Mouse (Mus musculus): ENCODE measurements around the gene 4930404N11Rik. TPM values are rescaled to one million over a fixed set of nuclear protein-coding genes. Genes with fewer than 3 reads are reported as not detected.

4930404N11Rik gene
- polyA plus RNA-seq, 1 experiment from 2014 or later: 2.9 TPM

DNA sequence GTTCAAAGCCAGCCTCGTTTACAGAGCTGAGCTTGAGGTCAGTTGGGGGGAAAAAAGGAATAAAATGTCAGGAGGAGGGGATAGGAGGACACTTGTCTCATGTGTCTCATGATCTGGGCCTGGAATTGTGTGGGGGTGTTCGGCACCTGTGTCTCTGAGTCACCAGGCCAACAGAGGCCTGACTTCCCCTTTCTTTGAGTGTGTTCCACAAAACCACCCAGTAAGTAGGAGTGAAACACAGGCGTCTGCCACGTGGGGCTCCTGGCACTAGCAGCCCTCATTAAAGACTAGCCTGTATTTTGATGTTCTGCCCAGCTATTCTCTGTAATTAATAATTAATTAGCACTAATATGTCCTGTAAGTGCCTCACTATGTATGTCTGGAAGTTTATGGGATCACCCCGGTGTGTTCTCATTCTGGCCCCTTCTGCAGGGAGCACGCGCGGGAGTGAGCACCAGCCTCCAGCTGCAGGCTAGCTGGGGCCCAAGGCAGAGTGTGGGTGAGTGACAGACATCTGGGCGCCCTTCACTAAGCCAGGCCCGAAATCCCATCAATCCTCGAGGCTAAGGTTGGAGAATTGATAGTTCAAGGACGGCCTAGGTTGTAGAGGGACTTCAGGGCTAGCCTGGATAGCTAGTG lies 9.1 kb downstream of the 4930404N11Rik start:
- H3K27me3 ChIP-seq (ENCODE audit: control insufficient read depth, insufficient read depth, low read length): no peaks in the 10 kb centered on the region
- WGBS: 49% methylated on average over 12 of the region's 12 CpGs
- ATAC-seq (ENCODE audit: insufficient read depth, low FRiP score): no peak
- H3K4me2 ChIP-seq (ENCODE audit: low read depth, low read length): peak overlapping the region; percentile 99
- H3K36me3 ChIP-seq (ENCODE audit: control insufficient read depth, insufficient read depth, low read length): 0 out of 2 replicates have a peak, but pooled peaks cover 2% of the 10 kb centered on the region
- peak overlapping the region; percentile 65 for H3K9ac ChIP-seq (ENCODE audit: low read length)
- peak overlapping the region; percentile 27; the same call in 1 of the 2 replicates for H3K27ac ChIP-seq (ENCODE audit: low read length)
- H3K9me3 ChIP-seq (replicated peaks; ENCODE audit: control insufficient read depth, low read length): no peaks in the 10 kb centered on the region
- H3K4me3 ChIP-seq (replicated peaks; ENCODE audit: low read length): peak overlapping the region; percentile 80
- H3K4me1 ChIP-seq (ENCODE audit: control insufficient read depth, insufficient read depth, low read length): peaks cover 27% of the 10 kb centered on the region

DNA sequence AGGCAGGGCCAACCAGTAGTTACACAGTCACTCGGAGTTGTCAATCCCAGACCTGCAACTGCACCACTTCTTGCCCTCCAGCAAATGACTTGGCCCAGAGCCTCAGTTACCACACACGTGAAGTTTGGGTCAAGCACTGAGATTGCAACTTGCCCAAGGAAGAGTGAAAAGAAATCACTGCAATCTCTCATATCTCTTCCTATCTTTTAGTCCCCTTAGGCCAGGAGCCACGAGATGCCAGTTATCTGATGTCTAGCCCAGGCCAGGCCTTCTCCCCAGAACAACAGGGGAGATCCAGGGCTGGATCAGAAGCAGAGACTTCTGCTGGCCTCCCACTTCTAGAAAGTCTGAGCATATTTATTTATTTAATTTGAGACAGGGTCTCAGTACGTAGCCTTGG lies 10.1 kb downstream of the 4930404N11Rik start:
- Histone ChIP-seq H3K27ac (ENCODE audit: low read length) (no peak overlapping the region), H3K4me1 (ENCODE audit: control insufficient read depth, insufficient read depth, low read length) (peaks cover 22% of the 10 kb centered on the region), H3K9ac (ENCODE audit: low read length) (no peak overlapping the region), H3K27me3 (ENCODE audit: control insufficient read depth, insufficient read depth, low read length) (no peaks in the 10 kb centered on the region), H3K36me3 (ENCODE audit: control insufficient read depth, insufficient read depth, low read length) (no peaks in the 10 kb centered on the region), H3K4me3 (replicated peaks; ENCODE audit: low read length) (no peak overlapping the region), H3K9me3 (replicated peaks; ENCODE audit: control insufficient read depth, low read length) (no peaks in the 10 kb centered on the region), H3K4me2 (ENCODE audit: low read depth, low read length) (no peak overlapping the region)
- ATAC-seq (ENCODE audit: insufficient read depth, low FRiP score): no peak
- WGBS: 80% methylated on average over 4 of the region's 4 CpGs

DNA sequence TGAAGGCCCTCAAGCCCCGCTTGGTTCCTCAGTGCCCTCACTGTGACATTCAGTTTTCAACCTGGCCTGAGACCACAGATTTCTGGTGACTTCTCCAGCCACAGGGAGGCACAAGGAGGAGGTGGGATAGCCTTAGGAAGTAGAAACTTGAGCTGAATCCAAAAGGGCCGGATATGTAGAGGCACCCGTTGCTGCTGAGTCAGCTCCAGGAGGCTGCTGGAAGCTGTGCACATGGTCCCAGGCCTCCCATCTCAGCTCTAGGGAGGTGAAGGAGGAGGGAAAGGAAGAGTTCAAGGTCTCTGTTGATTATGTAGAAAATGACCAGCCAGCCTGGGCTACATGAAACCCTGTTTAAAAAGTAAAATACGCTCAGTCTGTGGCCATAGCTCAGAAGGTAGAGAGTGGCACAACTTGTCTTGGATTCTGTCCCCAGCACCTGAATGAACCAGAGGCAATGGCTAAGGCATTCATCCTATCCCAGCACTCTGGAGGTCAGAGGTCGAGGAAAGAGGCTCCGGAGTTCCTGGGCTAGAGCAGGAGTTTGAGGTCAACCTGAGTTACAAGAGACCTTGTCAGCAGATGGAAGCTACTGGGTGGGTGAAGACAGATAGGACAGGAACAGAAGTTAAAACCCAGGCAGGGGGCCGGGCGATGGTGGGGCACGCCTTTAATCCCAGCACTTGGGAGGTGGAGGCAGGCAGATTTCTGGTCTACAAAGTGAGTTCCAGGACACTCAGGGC lies 10.7 kb downstream of the 4930404N11Rik start:
- no peak overlapping the region for H3K27ac ChIP-seq (ENCODE audit: low read length)
- ATAC-seq (ENCODE audit: insufficient read depth, low FRiP score): no peak
- no peaks in the 10 kb centered on the region for H3K27me3 ChIP-seq (ENCODE audit: control insufficient read depth, insufficient read depth, low read length)
- no peak overlapping the region for H3K4me2 ChIP-seq (ENCODE audit: low read depth, low read length)
- H3K9ac ChIP-seq (ENCODE audit: low read length): no peak overlapping the region
- WGBS: 72% methylated on average over 9 of the region's 9 CpGs
- H3K4me3 ChIP-seq (replicated peaks; ENCODE audit: low read length): no peak overlapping the region
- no peaks in the 10 kb centered on the region for H3K9me3 ChIP-seq (replicated peaks; ENCODE audit: control insufficient read depth, low read length)
- no peaks in the 10 kb centered on the region for H3K36me3 ChIP-seq (ENCODE audit: control insufficient read depth, insufficient read depth, low read length)
- H3K4me1 ChIP-seq (ENCODE audit: control insufficient read depth, insufficient read depth, low read length): peaks cover 21% of the 10 kb centered on the region

DNA sequence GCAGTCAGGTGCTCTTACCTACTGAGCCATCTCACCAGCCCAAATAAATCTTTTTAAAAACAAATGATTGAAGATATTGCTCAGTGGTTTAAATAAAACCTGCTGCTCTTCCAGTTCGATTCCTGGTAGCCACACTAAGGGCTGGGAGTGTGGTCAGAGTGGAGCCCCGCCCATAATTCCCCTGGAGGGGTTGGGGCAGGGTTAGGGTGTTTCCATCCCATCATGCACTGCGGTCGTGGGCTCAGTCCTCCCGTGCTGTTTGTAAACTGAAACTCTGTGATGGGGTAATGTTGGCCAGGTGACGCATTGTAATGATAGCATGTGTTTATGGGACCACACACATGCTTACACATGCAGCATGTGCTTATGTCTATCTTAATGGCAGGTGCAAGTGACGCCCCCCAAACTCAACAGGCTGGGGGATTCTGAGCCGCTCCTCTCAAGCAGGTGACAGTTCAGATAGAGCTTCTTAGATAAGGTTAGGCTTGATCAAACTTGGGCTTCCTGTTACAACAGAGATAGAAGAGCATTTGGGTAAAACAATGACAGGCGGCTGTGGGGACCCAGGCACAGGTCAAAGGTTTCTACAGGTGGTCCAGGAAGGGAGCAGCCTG lies 13.8 kb downstream of the 4930404N11Rik start:
- Histone ChIP-seq H3K4me2 (ENCODE audit: low read depth, low read length) (no peak overlapping the region), H3K36me3 (ENCODE audit: control insufficient read depth, insufficient read depth, low read length) (peaks cover 12% of the 10 kb centered on the region; the same call in 1 of the 2 replicates), H3K4me1 (ENCODE audit: control insufficient read depth, insufficient read depth, low read length) (peaks cover 27% of the 10 kb centered on the region), H3K9ac (ENCODE audit: low read length) (no peak overlapping the region), H3K9me3 (replicated peaks; ENCODE audit: control insufficient read depth, low read length) (no peaks in the 10 kb centered on the region), H3K4me3 (replicated peaks; ENCODE audit: low read length) (no peak overlapping the region), H3K27me3 (ENCODE audit: control insufficient read depth, insufficient read depth, low read length) (no peaks in the 10 kb centered on the region), H3K27ac (ENCODE audit: low read length) (no peak overlapping the region)
- no peak for ATAC-seq (ENCODE audit: insufficient read depth, low FRiP score)
- WGBS: 13% methylated on average over 9 of the region's 9 CpGs

DNA sequence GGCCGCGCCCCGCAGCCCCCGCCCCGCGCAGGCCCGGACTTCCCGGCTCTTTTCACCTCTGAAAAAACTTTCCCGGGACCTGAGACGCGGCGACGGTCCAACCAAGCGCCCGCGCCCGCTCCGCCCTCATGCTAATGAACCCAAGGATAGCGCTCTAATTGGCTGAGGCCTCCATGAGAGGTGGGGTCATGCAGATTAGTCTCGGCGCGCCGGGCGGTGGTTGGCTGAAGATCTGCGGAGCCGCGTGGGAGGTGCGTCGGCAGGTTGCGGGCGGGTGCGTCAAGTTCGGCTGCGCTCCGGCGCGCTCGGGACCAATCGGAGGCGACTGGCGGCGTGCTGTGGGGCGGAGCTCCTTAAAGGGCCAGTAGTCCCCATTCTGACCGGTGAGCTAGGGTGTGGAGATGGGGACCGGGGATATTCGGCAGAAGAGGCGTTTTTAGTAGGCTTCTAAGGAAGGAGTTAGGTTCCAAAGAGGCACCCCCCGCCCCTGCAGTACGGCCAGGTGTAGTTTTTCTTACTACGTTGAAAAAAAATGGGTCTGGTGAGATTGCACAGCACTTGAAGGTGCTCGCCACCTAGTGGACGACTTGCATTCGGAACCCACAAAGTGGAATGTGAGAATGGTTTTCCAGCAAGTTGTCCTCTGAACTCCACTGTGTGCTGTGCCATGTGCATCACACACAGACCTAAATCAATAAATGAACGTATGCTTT lies 15.1 kb downstream of the 4930404N11Rik start, which contains the start of gene Hmg20b:
Hmg20b (minus strand) TSS at position 130 of the 713 bp plus-strand sequence.
- Histone ChIP-seq H3K4me2 (ENCODE audit: low read depth, low read length) (peak within 1 kb of the TSS; percentile 94), H3K4me3 (replicated peaks; ENCODE audit: low read length) (peak within 1 kb of the TSS; percentile 79), H3K4me1 (ENCODE audit: control insufficient read depth, insufficient read depth, low read length) (peaks cover 31% of the 10 kb centered on the region), H3K36me3 (ENCODE audit: control insufficient read depth, insufficient read depth, low read length) (peaks cover 12% of the 10 kb centered on the region; the same call in 1 of the 2 replicates), H3K9me3 (replicated peaks; ENCODE audit: control insufficient read depth, low read length) (no peaks in the 10 kb centered on the region), H3K9ac (ENCODE audit: low read length) (peak within 1 kb of the TSS; percentile 95), H3K27ac (ENCODE audit: low read length) (peak within 1 kb of the TSS; percentile 88), H3K27me3 (ENCODE audit: control insufficient read depth, insufficient read depth, low read length) (no peaks in the 10 kb centered on the region)
- under 1% methylated on average over 54 of the region's 54 CpGs for WGBS
- peak; percentile 95 for ATAC-seq (ENCODE audit: insufficient read depth, low FRiP score)

DNA sequence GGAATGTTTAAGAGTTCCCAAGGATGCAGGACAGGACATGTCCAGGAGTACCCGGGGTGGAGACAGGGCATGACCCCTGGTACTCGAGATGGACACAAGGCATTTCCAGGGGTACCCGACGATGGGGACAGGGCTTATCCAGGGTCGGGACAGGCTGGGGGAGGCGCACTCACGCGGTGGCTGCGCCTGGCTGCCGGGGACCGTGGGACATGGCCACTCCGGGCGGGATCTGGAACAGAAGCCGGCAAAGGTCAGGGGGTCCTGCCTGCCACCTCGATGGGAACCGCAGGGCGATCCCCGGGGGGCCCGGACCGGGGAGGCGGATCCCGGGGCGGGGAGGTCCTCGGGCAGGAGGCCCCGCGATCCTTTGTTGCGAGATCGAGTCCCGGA lies 15.7 kb downstream of the 4930404N11Rik start:
- WGBS: under 1% methylated on average over 29 of the region's 29 CpGs

DNA sequence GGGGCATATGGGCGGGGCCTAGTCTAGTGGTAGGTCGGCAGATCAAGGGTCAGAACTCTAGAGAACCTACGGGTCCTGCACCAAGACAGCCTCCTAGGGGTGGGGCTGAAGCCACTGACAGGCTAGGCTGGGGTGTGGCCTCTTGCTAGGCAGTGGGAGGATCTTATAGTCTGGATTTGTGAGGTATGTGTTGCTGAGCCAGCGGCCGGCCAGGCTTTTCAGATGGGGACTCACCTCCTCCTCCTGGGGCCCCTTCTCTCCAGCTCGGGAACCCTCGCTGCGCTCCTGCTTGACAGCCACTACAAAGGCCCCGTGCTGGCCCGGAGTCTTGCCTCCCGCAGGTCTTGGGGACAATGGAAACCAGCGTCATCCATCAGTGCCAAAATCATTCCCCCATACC lies 16.5 kb downstream of the 4930404N11Rik start:
- H3K36me3 ChIP-seq (ENCODE audit: control insufficient read depth, insufficient read depth, low read length): peaks cover 12% of the 10 kb centered on the region; the same call in 1 of the 2 replicates
- no peaks in the 10 kb centered on the region for H3K9me3 ChIP-seq (replicated peaks; ENCODE audit: control insufficient read depth, low read length)
- H3K4me1 ChIP-seq (ENCODE audit: control insufficient read depth, insufficient read depth, low read length): peaks cover 31% of the 10 kb centered on the region
- WGBS: 4% methylated on average over 12 of the region's 12 CpGs
- H3K27ac ChIP-seq (ENCODE audit: low read length): peak overlapping the region; percentile 88
- no peaks in the 10 kb centered on the region for H3K27me3 ChIP-seq (ENCODE audit: control insufficient read depth, insufficient read depth, low read length)
- peak overlapping the region; percentile 95 for H3K9ac ChIP-seq (ENCODE audit: low read length)
- peak overlapping the region; percentile 79 for H3K4me3 ChIP-seq (replicated peaks; ENCODE audit: low read length)
- ATAC-seq (ENCODE audit: insufficient read depth, low FRiP score): peak; percentile 19; the same call in 1 of the 2 replicates
- H3K4me2 ChIP-seq (ENCODE audit: low read depth, low read length): peak overlapping the region; percentile 94

More for the DNA sequence above, 15.7 kb downstream of the 4930404N11Rik start:
- Histone ChIP-seq H3K36me3 (ENCODE audit: control insufficient read depth, insufficient read depth, low read length) (peaks cover 12% of the 10 kb centered on the region; the same call in 1 of the 2 replicates), H3K9ac (ENCODE audit: low read length) (peak overlapping the region; percentile 95), H3K4me1 (ENCODE audit: control insufficient read depth, insufficient read depth, low read length) (peaks cover 31% of the 10 kb centered on the region), H3K4me3 (replicated peaks; ENCODE audit: low read length) (peak overlapping the region; percentile 79), H3K27me3 (ENCODE audit: control insufficient read depth, insufficient read depth, low read length) (no peaks in the 10 kb centered on the region), H3K4me2 (ENCODE audit: low read depth, low read length) (peak overlapping the region; percentile 94), H3K27ac (ENCODE audit: low read length) (peak overlapping the region; percentile 88), H3K9me3 (replicated peaks; ENCODE audit: control insufficient read depth, low read length) (no peaks in the 10 kb centered on the region)
- ATAC-seq (ENCODE audit: insufficient read depth, low FRiP score): peak; percentile 3

DNA sequence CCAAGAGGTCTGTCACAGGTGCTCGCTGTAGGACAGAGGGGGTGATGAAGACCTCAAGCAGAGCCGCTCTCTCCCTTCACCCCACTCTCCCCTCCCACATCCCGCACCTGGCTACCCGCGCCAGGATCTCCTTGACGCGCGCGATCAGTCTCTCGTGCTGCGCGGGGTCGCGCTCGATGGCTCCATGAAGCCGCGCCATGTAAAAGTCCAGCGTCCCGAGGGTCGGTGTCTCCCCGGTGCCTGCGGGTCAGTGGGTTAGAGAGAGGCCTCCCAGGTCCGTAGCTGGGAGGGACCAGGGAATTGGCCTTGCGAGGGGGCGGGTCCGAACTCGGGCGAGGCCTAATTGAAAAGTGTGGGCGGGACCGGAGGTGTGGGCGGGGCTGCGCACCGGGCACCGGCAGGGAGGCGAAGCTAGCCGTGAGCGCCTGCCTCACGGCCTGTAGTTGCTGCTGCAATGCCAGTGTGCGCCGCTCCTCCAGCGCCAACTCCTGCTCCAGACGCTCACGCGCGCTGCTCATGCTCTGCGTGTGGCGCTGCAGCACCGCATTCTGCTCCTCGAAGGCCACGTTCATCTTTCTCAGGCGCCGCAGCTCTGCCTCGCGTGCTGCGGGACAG lies 19.1 kb downstream of the 4930404N11Rik start:
- peaks cover 12% of the 10 kb centered on the region; the same call in 1 of the 2 replicates for H3K36me3 ChIP-seq (ENCODE audit: control insufficient read depth, insufficient read depth, low read length)
- peak overlapping the region; percentile 62 for H3K4me2 ChIP-seq (ENCODE audit: low read depth, low read length)
- H3K4me1 ChIP-seq (ENCODE audit: control insufficient read depth, insufficient read depth, low read length): peaks cover 36% of the 10 kb centered on the region
- H3K4me3 ChIP-seq (replicated peaks; ENCODE audit: low read length): peak overlapping the region; percentile 38
- WGBS: 14% methylated on average over 54 of the region's 55 CpGs
- no peak overlapping the region; the same call in 1 of the 2 replicates for H3K27ac ChIP-seq (ENCODE audit: low read length)
- peak overlapping the region; percentile 32 for H3K9ac ChIP-seq (ENCODE audit: low read length)
- ATAC-seq (ENCODE audit: insufficient read depth, low FRiP score): peak; percentile 20
- H3K9me3 ChIP-seq (replicated peaks; ENCODE audit: control insufficient read depth, low read length): no peaks in the 10 kb centered on the region
- peaks cover 20% of the 10 kb centered on the region for H3K27me3 ChIP-seq (ENCODE audit: control insufficient read depth, insufficient read depth, low read length)
